Mouse (Mus musculus) liver, embryonic 14.5 days (tissue): ENCODE data around the gene Zcchc12. TPM values are rescaled to one million over a fixed set of nuclear protein-coding genes. Genes with fewer than 3 reads are reported as not detected.

ENCODE experiments used
- ATAC-seq: fragments of 200-750 bp; cut with Nextera tagmentation; 2 replicates; pipeline ENCODE4 v1.8.0; 2017; ENCODE audit warnings: moderate number of reproducible peaks, mild to moderate bottlenecking, moderate library complexity; ENCODE audit not compliant: insufficient read depth
- DNase-seq, 3 experiments: peaks; one replicate each; pipeline ENCODE4 v3.0.0-alpha.2; 2012 to 2013; ENCODE audit warnings: low read depth in 3 of 3, low spot score in 3 of 3
- H3K27ac ChIP-seq: fragments of 300-500 bp; sonication (generic); 2 replicates; pipeline ENCODE4 v1.5.1; 2014; ENCODE audit warnings: moderate library complexity, mild to moderate bottlenecking, control low read depth, inconsistent platforms
- H3K27me3 ChIP-seq: fragments of 300-500 bp; sonication (generic); 2 replicates; pipeline ENCODE4 v1.6.1; 2014; ENCODE audit warnings: mild to moderate bottlenecking, low read length, moderate library complexity; ENCODE audit not compliant: control insufficient read depth, insufficient read depth
- H3K36me3 ChIP-seq: fragments of 300-500 bp; sonication (generic); replicated peaks from 2 replicates; pipeline ENCODE4 v1.6.1; 2014; ENCODE audit warnings: low read depth; ENCODE audit not compliant: control insufficient read depth, insufficient read depth
- H3K4me1 ChIP-seq, 2 experiments: fragments of 200-500 bp in 1 of 2; fragments of 300-500 bp in 1 of 2; sonication (generic) in 1 of 2; replicated peaks; 2 replicates each; pipeline ENCODE4 v1.6.1; 2012 to 2014; ENCODE audit warnings: antibody characterized with exemption in 1 of 2, inconsistent platforms in 1 of 2, low read length in 1 of 2; ENCODE audit not compliant: control insufficient read depth in 2 of 2, insufficient read depth in 2 of 2
- H3K4me2 ChIP-seq: fragments of 300-500 bp; sonication (generic); 2 replicates; pipeline ENCODE4 v1.6.1; 2014; ENCODE audit warnings: low read depth, mild to moderate bottlenecking, control low read depth, moderate library complexity
- H3K4me3 ChIP-seq, 2 experiments: fragments of 200-500 bp in 1 of 2; fragments of 300-500 bp in 1 of 2; sonication (generic) in 1 of 2; 2 replicates each; pipeline ENCODE4 v1.5.1; 2012 to 2014; ENCODE audit warnings: low read depth in 2 of 2, low read length in 2 of 2, mild to moderate bottlenecking in 2 of 2, control low read depth in 1 of 2, inconsistent platforms in 1 of 2, moderate library complexity in 1 of 2; ENCODE audit not compliant: insufficient read depth in 1 of 2
- H3K9ac ChIP-seq: fragments of 300-500 bp; sonication (generic); replicated peaks from 2 replicates; pipeline ENCODE4 v1.6.1; 2014; ENCODE audit warnings: mild to moderate bottlenecking, control low read depth, moderate library complexity
- H3K9me3 ChIP-seq: fragments of 300-500 bp; sonication (generic); 2 replicates; pipeline ENCODE4 v1.6.1; 2016; ENCODE audit warnings: low read length, mixed read lengths; ENCODE audit not compliant: control insufficient read depth
- CTCF ChIP-seq: IDR thresholded peaks from 2 replicates; pipeline ENCODE4 v1.5.1; 2016; ENCODE audit warnings: antibody characterized with exemption, low read depth, control low read depth
- EP300 ChIP-seq: IDR thresholded peaks from 2 replicates; pipeline ENCODE4 v1.6.1; 2016; ENCODE audit warnings: antibody characterized with exemption, low read depth
- WGBS: fragments of 180-500 bp; shearing (Covaris S2); extraction: QIAGEN DNeasy Blood & Tissue Kit; methylation state at CpG from one replicate; pipeline ENCODE4 v1.1.7; 2014; ENCODE audit not compliant: insufficient replicate concordance; 5-methylcytosine and 5-hydroxymethylcytosine counted together
- polyA plus RNA-seq, 2 experiments: library from polyadenylated mRNA; depleted of rRNA in 1 of 2; stranded (reverse) in 1 of 2; unstranded in 1 of 2; fragments of >200 nt; fragmentation: Nextera tagmentation in 1 of 2; extraction: Ambion mirVana in 1 of 2; gene quantifications; 2 replicates each; pipeline versions ENCODE4 v1.2.1 to v1.2.3; 2012 to 2014

Gene Zcchc12
- polyA plus RNA-seq, 2 experiments = 0.03 to 0.08 TPM

DNA sequence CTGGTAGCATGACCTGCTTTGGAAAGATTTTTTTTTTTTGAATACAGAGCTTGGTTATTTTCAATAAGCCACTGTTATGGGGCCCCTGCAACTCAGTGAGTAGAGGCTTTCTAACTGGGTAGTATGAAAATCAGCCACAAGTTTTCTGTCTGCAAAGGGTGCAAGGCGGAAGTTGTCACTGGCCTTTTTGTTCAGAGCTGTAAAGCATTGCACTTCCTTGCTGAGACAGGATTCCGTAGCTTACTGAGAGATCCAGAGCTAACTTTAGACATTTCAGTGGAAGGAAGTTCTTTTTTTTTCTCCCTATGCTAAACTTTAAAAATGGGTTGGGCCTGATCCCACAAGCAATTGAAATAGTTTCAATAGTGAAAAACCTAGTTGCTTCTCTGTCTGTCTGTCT, 33.6 kb downstream of the Zcchc12 start:
- Histone ChIP-seq H3K9ac (no peak overlapping the region), H3K9me3 (no peaks in the 10 kb centered on the region), H3K4me1 (no peaks in the 10 kb centered on the region), H3K4me2 (no peak overlapping the region), H3K4me3 (no peak overlapping the region), H3K27me3 (no peaks in the 10 kb centered on the region), H3K27ac (no peak overlapping the region), H3K36me3 (no peaks in the 10 kb centered on the region)
- 35% methylated on average over 2 of the region's 2 CpGs for WGBS
- ATAC-seq = no peak
- no peak for DNase-seq
- TF ChIP-seq EP300 (no peak), CTCF (no peak)

DNA sequence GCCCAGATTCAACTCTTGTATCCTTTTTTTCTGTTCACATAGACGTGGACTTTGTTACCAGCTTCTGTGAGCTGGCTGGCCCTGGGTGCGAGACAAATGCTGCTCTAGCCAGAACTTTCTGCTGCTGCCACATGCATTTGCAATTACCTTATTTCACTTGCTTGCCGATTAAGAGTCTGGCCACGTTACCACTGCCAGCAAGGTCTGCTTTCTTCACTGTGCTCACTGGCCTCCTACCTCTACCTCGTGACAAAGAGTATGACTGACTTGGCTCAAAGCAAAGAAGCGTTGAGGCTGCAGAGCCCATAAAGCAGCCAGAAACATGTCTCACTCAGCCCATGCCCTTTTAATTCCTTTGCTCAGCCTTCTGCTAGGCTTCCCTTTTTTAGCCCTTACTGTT, 39.9 kb downstream of the Zcchc12 start:
- ATAC-seq = no peak
- H3K9me3 ChIP-seq = no peaks in the 10 kb centered on the region
- no peaks in the 10 kb centered on the region for H3K4me1 ChIP-seq
- H3K27ac ChIP-seq = no peak overlapping the region
- no peak for TF ChIP-seq CTCF
- TF ChIP-seq EP300 = no peak
- DNase-seq = no peak
- H3K9ac ChIP-seq = no peak overlapping the region
- 68% methylated on average over 6 of the region's 6 CpGs for WGBS
- H3K4me2 ChIP-seq = no peak overlapping the region
- H3K27me3 ChIP-seq = no peaks in the 10 kb centered on the region
- H3K36me3 ChIP-seq = no peaks in the 10 kb centered on the region
- no peak overlapping the region for H3K4me3 ChIP-seq

Other genes with a start within 250 kb of the Zcchc12 start
- 0.95 and 1.5 TPM in 2 replicates for gene Il13ra1, start 83.8 kb upstream of the Zcchc12 start, polyA plus RNA-seq (2012; rRNA removed)
- 4.4 and 5.0 TPM in 2 replicates for gene Il13ra1, start 83.8 kb upstream of the Zcchc12 start, polyA plus RNA-seq (2014; fragmentation: Nextera tagmentation; extraction: Ambion mirVana)
- gene Lonrf3, start 132.4 kb downstream of the Zcchc12 start, polyA plus RNA-seq (2012; rRNA removed) = 0.30 and 0.50 TPM in 2 replicates
- gene Lonrf3, start 132.4 kb downstream of the Zcchc12 start, polyA plus RNA-seq (2014; fragmentation: Nextera tagmentation; extraction: Ambion mirVana) = 0.42 and 0.61 TPM in 2 replicates
- not detected in 2 replicates for gene Gm6268, start 205.4 kb downstream of the Zcchc12 start, polyA plus RNA-seq (2012; rRNA removed)
- not detected in 2 replicates for gene Gm6268, start 205.4 kb downstream of the Zcchc12 start, polyA plus RNA-seq (2014; fragmentation: Nextera tagmentation; extraction: Ambion mirVana)